Mouse (Mus musculus) liver, embryonic 12.5 days (tissue): ENCODE results near the gene Per2. TPM values are rescaled to one million over a fixed set of nuclear protein-coding genes. Genes with fewer than 3 reads are reported as not detected.

Experiments used
- ATAC-seq: fragments of 200-750 bp; cut with Nextera tagmentation; 2 replicates; pipeline ENCODE4 v1.8.0; 2017; ENCODE audit warnings: moderate number of reproducible peaks, mild to moderate bottlenecking, moderate library complexity
- H3K27ac ChIP-seq: fragments of 300-500 bp; sonication (generic); 2 replicates; pipeline ENCODE4 v1.5.1; 2016; ENCODE audit warnings: mild to moderate bottlenecking
- H3K27me3 ChIP-seq: fragments of 300-500 bp; sonication (generic); replicated peaks from 2 replicates; pipeline ENCODE4 v1.6.1; 2016; ENCODE audit warnings: mild to moderate bottlenecking, moderate library complexity
- H3K36me3 ChIP-seq: fragments of 300-500 bp; sonication (generic); 2 replicates; pipeline ENCODE4 v1.6.1; 2016; ENCODE audit warnings: mild to moderate bottlenecking, moderate library complexity
- H3K4me1 ChIP-seq: fragments of 300-500 bp; sonication (generic); 2 replicates; pipeline ENCODE4 v1.6.1; 2016
- H3K4me2 ChIP-seq: fragments of 300-500 bp; sonication (generic); 2 replicates; pipeline ENCODE4 v1.6.1; 2016; ENCODE audit warnings: mild to moderate bottlenecking, moderate library complexity
- H3K4me3 ChIP-seq: fragments of 300-500 bp; sonication (generic); 2 replicates; pipeline ENCODE4 v1.5.1; 2016; ENCODE audit warnings: mild to moderate bottlenecking, moderate library complexity
- H3K9ac ChIP-seq: fragments of 300-500 bp; sonication (generic); 2 replicates; pipeline ENCODE4 v1.6.1; 2016; ENCODE audit warnings: mild to moderate bottlenecking, moderate library complexity
- H3K9me3 ChIP-seq: fragments of 300-500 bp; sonication (generic); replicated peaks from 2 replicates; pipeline ENCODE4 v1.6.1; 2016; ENCODE audit warnings: mild to moderate bottlenecking, moderate library complexity
- WGBS: fragments of 180-500 bp; shearing (Covaris S2); methylation state at CpG from one replicate; pipeline ENCODE4 v1.1.7; 2016; ENCODE audit not compliant: insufficient replicate concordance; 5-methylcytosine and 5-hydroxymethylcytosine counted together
- polyA plus RNA-seq: library from polyadenylated mRNA; unstranded; fragments of >200 nt; fragmentation: Nextera tagmentation; extraction: Ambion mirVana; gene quantifications from 2 replicates; pipeline ENCODE4 v1.2.1, GENCODE M21; 2016

The Per2 gene
- polyA plus RNA-seq, 1 experiment from 2014 or later, result 2.9 TPM

DNA sequence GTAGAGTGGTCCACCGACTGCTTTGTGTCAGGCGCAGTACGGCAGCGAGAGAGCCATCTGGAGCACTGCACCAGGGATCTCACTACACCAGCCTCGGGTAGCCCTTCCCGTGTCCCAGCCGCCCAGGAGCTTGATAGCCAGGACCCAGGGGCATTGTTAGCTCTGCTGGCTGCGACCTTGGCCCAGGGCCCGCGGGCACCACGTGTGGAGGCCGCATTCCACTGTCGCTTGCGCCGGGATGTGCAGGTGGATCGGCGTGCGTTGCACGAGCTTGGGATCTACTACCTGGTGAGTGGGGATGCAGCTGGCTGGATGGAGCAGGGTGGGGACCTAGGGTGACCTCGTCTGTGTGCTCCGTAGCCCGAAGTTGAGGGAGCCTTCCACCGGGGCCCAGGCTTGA lies 89.1 kb downstream of the Per2 start:
- H3K27ac ChIP-seq, result no peak overlapping the region
- 84% methylated on average over 23 of the region's 23 CpGs for WGBS
- H3K9ac ChIP-seq, result no peak overlapping the region
- peaks cover 6% of the 10 kb centered on the region; the same call in 1 of the 2 replicates for H3K27me3 ChIP-seq
- no peak overlapping the region for H3K4me2 ChIP-seq
- no peaks in the 10 kb centered on the region for H3K9me3 ChIP-seq
- H3K4me1 ChIP-seq, result peaks cover 61% of the 10 kb centered on the region
- no peak overlapping the region for H3K4me3 ChIP-seq
- no peak for ATAC-seq
- H3K36me3 ChIP-seq, result peaks cover 68% of the 10 kb centered on the region

DNA sequence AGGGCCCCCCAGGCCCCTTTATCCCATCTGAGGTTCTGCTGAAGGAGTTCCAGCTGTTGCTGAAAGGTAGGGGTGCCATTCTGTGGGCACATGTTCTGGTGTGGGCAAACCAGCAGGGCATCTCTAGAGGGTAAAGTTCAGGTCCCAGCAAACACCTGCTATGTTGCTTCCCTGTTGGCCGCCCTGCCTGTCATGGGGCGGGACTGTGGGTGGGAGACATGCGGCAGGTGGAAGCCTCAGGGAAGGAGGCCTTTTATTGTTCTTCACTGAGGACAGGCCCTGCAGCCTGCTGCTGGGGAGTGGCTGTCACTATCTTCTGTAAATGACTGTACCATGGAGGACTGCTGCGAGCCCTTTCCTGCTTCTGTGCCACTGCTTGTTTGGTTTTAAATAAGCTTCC lies 89.7 kb downstream of the Per2 start:
- H3K9me3 ChIP-seq, result peaks cover 1% of the 10 kb centered on the region; the same call in 1 of the 2 replicates
- peaks cover 54% of the 10 kb centered on the region for H3K4me1 ChIP-seq
- no peak overlapping the region for H3K4me2 ChIP-seq
- no peak for ATAC-seq
- no peak overlapping the region for H3K27ac ChIP-seq
- peaks cover 62% of the 10 kb centered on the region for H3K36me3 ChIP-seq
- no peak overlapping the region for H3K9ac ChIP-seq
- WGBS, result 57% methylated on average over 4 of the region's 4 CpGs
- no peak overlapping the region for H3K4me3 ChIP-seq
- peaks cover 11% of the 10 kb centered on the region; the same call in 1 of the 2 replicates for H3K27me3 ChIP-seq

DNA sequence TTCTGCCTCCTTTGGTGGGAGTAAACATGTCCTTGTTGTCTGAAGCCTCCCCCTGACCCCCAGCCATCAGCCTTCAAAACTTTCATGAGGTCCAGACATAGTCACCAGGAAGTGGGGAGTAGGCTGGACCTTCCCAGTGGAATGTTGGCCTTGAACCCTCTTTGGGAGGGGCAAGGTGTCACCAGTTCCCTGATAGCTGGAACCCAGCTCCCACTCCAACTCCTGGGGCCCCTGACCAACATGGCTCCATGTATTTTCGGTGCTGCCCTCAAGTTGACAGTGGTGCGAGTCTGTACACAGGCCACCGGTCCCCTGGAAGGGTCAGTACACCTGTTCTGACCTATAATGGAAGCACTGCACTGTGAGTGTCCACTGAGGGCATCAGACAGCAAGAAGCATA lies 91.8 kb downstream of the Per2 start:
- peaks cover 14% of the 10 kb centered on the region; the same call in 1 of the 2 replicates for H3K27me3 ChIP-seq
- H3K4me3 ChIP-seq, result peak overlapping the region; percentile 78
- peak overlapping the region; percentile 43 for H3K27ac ChIP-seq
- peak overlapping the region; percentile 98 for H3K4me2 ChIP-seq
- peaks cover 41% of the 10 kb centered on the region for H3K36me3 ChIP-seq
- H3K9me3 ChIP-seq, result peaks cover 6% of the 10 kb centered on the region; the same call in 1 of the 2 replicates
- peaks cover 33% of the 10 kb centered on the region for H3K4me1 ChIP-seq
- peak overlapping the region; percentile 91 for H3K9ac ChIP-seq
- no peak; the same call in 1 of the 2 replicates for ATAC-seq
- WGBS, result 88% methylated on average over 3 of the region's 3 CpGs

GRCm38 (mm10) chr1:91366215-91367108 lies 92.7 kb downstream of the Per2 start, which contains the start of gene Erfe:
Gene Erfe (plus strand): TSS chr1:91366430.
- peaks cover 32% of the 10 kb centered on the region for H3K36me3 ChIP-seq
- H3K4me1 ChIP-seq, result peaks cover 30% of the 10 kb centered on the region
- WGBS, result under 1% methylated on average over 67 of the region's 68 CpGs
- ATAC-seq, result peak; percentile 88
- peak within 1 kb of the TSS; percentile 78 for H3K4me3 ChIP-seq
- H3K9me3 ChIP-seq, result peaks cover 6% of the 10 kb centered on the region; the same call in 1 of the 2 replicates
- H3K9ac ChIP-seq, result peak within 1 kb of the TSS; percentile 91
- peaks cover 14% of the 10 kb centered on the region; the same call in 1 of the 2 replicates for H3K27me3 ChIP-seq
- peak within 1 kb of the TSS; percentile 70 for H3K27ac ChIP-seq
- H3K4me2 ChIP-seq, result peak within 1 kb of the TSS; percentile 98

Other genes with a start within 250 kb of the Per2 start
- gene Ube2f, start 209.0 kb downstream of the Per2 start, polyA plus RNA-seq, result 71.6 and 73.4 TPM in 2 replicates
- 28.8 and 30.0 TPM in 2 replicates for gene Scly, start 161.0 kb downstream of the Per2 start, polyA plus RNA-seq
- 0.05 and 0.07 TPM in 2 replicates for gene Espnl, start 137.2 kb downstream of the Per2 start, polyA plus RNA-seq
- gene Klhl30, start 108.3 kb downstream of the Per2 start, polyA plus RNA-seq, result 0.11 TPM in 1 of 2 replicates, not detected in the other
- gene Erfe, start 92.9 kb downstream of the Per2 start, polyA plus RNA-seq, result 6.4 and 7.8 TPM in 2 replicates
- 107 TPM in 2 replicates for gene Ilkap, start 60.5 kb downstream of the Per2 start, polyA plus RNA-seq
- 31.9 and 32.4 TPM in 2 replicates for gene Hes6, start 45.3 kb downstream of the Per2 start, polyA plus RNA-seq
- 3.6 and 4.1 TPM in 2 replicates for gene Traf3ip1, start 35.3 kb upstream of the Per2 start, polyA plus RNA-seq
- 20.2 and 20.9 TPM in 2 replicates for gene Asb1, start 81.2 kb upstream of the Per2 start, polyA plus RNA-seq